Mouse (Mus musculus) inflammation-experienced regulatory T-cells (primary cell): Measurements from ENCODE around the gene Vwc2l. TPM values are rescaled to one million over a fixed set of nuclear protein-coding genes. Genes with fewer than 3 reads are reported as not detected.

Source experiments
- polyA plus RNA-seq, 2 experiments: library from polyadenylated mRNA; unstranded; fragments of 100-300 nt; shearing (Covaris generic); gene quantifications; one replicate each; pipeline ENCODE4 v1.2.1; 2017

The Vwc2l gene
- not detected for polyA plus RNA-seq

GRCm38 (mm10) chr1:70725655-70726066 lies at the start of gene Vwc2l:
Vwc2l (plus strand) TSS chr1:70725715.

